Mouse (Mus musculus) right cerebral cortex, postnatal 14 days (tissue): Measurements from ENCODE around the gene Tppp3.
A peak's percentile ranks its signal among the peaks of the same experiment; 100 is the strongest.

Experiments
- DNase-seq: peaks from one replicate; pipeline ENCODE4 v3.0.0; 2022

Tppp3 gene

GRCm38 (mm10) chr8:105471314-105472015, at the start of gene Tppp3:
Gene Tppp3, minus strand, starts transcription at chr8:105471526.
- DNase-seq: peak; percentile 73

GRCm38 (mm10) chr8:105521061-105521460, 49.7 kb upstream of the Tppp3 start:
- no peak for DNase-seq

- DNase-seq: no peak
Measured at GRCm38 (mm10) chr8:105520521-105520920, 49.2 kb upstream of the Tppp3 start.

- no peak for DNase-seq
Measured at GRCm38 (mm10) chr8:105519591-105519990, 48.3 kb upstream of the Tppp3 start.

- DNase-seq: peak; percentile 43
Measured at GRCm38 (mm10) chr8:105518436-105519313, 47.3 kb upstream of the Tppp3 start, which contains the start of gene Hsd11b2. Gene Hsd11b2, plus strand, starts transcription at chr8:105518755.

GRCm38 (mm10) chr8:105517346-105517745, 46.0 kb upstream of the Tppp3 start:
- DNase-seq: no peak

GRCm38 (mm10) chr8:105516018-105516645, 44.8 kb upstream of the Tppp3 start:
- DNase-seq: peak; percentile 70

- no peak for DNase-seq
Measured at GRCm38 (mm10) chr8:105514656-105515055, 43.3 kb upstream of the Tppp3 start.

- DNase-seq: no peak
Measured at GRCm38 (mm10) chr8:105514194-105514593, 42.9 kb upstream of the Tppp3 start.

- no peak for DNase-seq
Measured at GRCm38 (mm10) chr8:105509997-105510735, 38.8 kb upstream of the Tppp3 start.

GRCm38 (mm10) chr8:105508758-105509157, 37.4 kb upstream of the Tppp3 start:
- no peak for DNase-seq

GRCm38 (mm10) chr8:105506977-105507376, 35.7 kb upstream of the Tppp3 start:
- no peak for DNase-seq

- no peak for DNase-seq
Measured at GRCm38 (mm10) chr8:105504617-105505016, 33.3 kb upstream of the Tppp3 start.

GRCm38 (mm10) chr8:105499787-105500186, 28.5 kb upstream of the Tppp3 start:
- no peak for DNase-seq

GRCm38 (mm10) chr8:105496439-105497180, 25.3 kb upstream of the Tppp3 start, which contains the start of gene Zdhhc1:
Gene Zdhhc1, minus strand, starts transcription at chr8:105496902.
- peak; percentile 89 for DNase-seq

- no peak for DNase-seq
Measured at GRCm38 (mm10) chr8:105495350-105496302, 24.3 kb upstream of the Tppp3 start.

- no peak for DNase-seq
Measured at GRCm38 (mm10) chr8:105494566-105494965, 23.2 kb upstream of the Tppp3 start.

GRCm38 (mm10) chr8:105493495-105493894, 22.2 kb upstream of the Tppp3 start:
- no peak for DNase-seq

- DNase-seq: no peak
Measured at GRCm38 (mm10) chr8:105489281-105489680, 18.0 kb upstream of the Tppp3 start.

- no peak for DNase-seq
Measured at GRCm38 (mm10) chr8:105488082-105488481, 16.8 kb upstream of the Tppp3 start.

GRCm38 (mm10) chr8:105484392-105484791, 13.1 kb upstream of the Tppp3 start:
- DNase-seq: no peak
